Mouse (Mus musculus) kidney, adult 2 months (tissue): ENCODE results near the gene Ncor2. TPM values are rescaled to one million over a fixed set of nuclear protein-coding genes. Genes with fewer than 3 reads are reported as not detected.
"Not testable (repeated sequence)": the region's sequence is repeated elsewhere in the genome, so short reads cannot be mapped to it uniquely, and the experiment has no call there.

Source experiments
- DNase-seq: peaks from one replicate; pipeline ENCODE4 v3.0.0; 2021
- H3K27ac ChIP-seq: fragments of 200-500 bp; 2 replicates; pipeline ENCODE4 v1.5.1; 2012; ENCODE audit warnings: low read depth, low read length, control low read depth, inconsistent platforms; ENCODE audit not compliant: insufficient read depth
- H3K27me3 ChIP-seq: fragments of 200-500 bp; replicated peaks from 2 replicates; pipeline ENCODE4 v1.6.1; 2012; ENCODE audit warnings: mild to moderate bottlenecking, moderate library complexity, low read length, inconsistent platforms; ENCODE audit not compliant: control insufficient read depth, insufficient read depth
- H3K36me3 ChIP-seq: fragments of 200-500 bp; 2 replicates; pipeline ENCODE4 v1.6.1; 2012; ENCODE audit warnings: mild to moderate bottlenecking, moderate library complexity, low read length, inconsistent platforms; ENCODE audit not compliant: control insufficient read depth, insufficient read depth
- H3K4me1 ChIP-seq: fragments of 200-500 bp; 2 replicates; pipeline ENCODE4 v1.6.1; 2011; ENCODE audit warnings: low read length; ENCODE audit not compliant: control insufficient read depth, insufficient read depth
- H3K4me3 ChIP-seq: fragments of 200-500 bp; 2 replicates; pipeline ENCODE4 v1.5.1; 2011; ENCODE audit warnings: mild to moderate bottlenecking, low read depth, low read length, control low read depth; ENCODE audit not compliant: insufficient read depth
- CTCF ChIP-seq: fragments of 200-500 bp; conservative IDR thresholded peaks from 2 replicates; pipeline ENCODE4 v1.5.1; 2011; ENCODE audit warnings: low read depth, mild to moderate bottlenecking, control low read depth, low read length, moderate library complexity, mixed read lengths; ENCODE audit not compliant: insufficient read depth, insufficient read length
- POLR2A ChIP-seq: fragments of 200-500 bp; IDR thresholded peaks from one replicate; pipeline ENCODE4 v1.6.1; 2011; ENCODE audit warnings: low read depth, low read length, control low read depth
- WGBS: fragments of 180-500 bp; shearing (Covaris S2); methylation state at CpG from one replicate; pipeline ENCODE4 v1.1.7; 2018; 5-methylcytosine and 5-hydroxymethylcytosine counted together
- polyA plus RNA-seq: library from polyadenylated mRNA; depleted of rRNA; stranded (reverse); fragments of >200 nt; gene quantifications from 2 replicates; pipeline ENCODE4 v1.2.3, GENCODE M21; 2012

Gene Ncor2
- polyA plus RNA-seq, 1 experiment, result 38.8 TPM

DNA sequence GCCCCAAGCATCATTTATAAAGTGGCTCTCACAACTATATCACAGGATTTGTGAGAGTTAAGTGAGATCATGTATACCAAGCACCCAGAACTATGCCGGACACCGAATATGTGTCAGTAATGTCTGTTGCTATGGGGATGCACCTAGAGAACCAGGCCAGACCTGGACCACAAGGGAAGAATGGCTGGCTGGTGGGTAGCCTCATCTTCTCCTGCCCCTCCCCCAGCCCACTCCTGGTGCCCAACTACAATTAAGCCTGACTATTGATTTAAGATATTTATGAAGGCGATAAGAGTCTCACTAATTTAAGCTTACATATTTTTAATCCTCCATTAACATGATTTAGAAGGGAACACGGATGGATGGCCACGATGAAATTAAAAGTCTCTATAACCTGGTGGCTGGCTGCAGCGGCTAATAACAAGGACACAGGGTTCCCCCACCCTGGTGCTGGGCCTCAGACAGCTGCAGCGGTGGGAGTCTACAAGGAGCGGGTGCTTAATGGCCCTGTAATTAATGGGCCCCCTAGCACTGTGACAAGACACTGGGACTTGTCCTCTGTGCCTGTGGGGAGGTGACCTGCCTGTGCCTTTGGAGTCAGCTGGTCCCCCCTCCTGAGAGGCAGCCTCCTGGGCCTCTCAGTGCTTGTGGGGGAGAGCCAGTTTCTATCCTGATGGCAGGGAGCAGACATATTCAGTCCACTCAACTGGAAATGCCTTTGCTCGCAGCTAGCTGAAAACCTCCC is 38.6 kb upstream of the Ncor2 start:
- no peak for DNase-seq
- Histone ChIP-seq H3K27me3 (no peaks in the 10 kb centered on the region), H3K36me3 (no peaks in the 10 kb centered on the region), H3K27ac (no peak overlapping the region), H3K4me1 (peaks cover 8% of the 10 kb centered on the region), H3K4me3 (no peak overlapping the region)
- TF ChIP-seq CTCF (no peak), POLR2A (no peak)
- WGBS, result 78% methylated on average over 9 of the region's 9 CpGs

DNA sequence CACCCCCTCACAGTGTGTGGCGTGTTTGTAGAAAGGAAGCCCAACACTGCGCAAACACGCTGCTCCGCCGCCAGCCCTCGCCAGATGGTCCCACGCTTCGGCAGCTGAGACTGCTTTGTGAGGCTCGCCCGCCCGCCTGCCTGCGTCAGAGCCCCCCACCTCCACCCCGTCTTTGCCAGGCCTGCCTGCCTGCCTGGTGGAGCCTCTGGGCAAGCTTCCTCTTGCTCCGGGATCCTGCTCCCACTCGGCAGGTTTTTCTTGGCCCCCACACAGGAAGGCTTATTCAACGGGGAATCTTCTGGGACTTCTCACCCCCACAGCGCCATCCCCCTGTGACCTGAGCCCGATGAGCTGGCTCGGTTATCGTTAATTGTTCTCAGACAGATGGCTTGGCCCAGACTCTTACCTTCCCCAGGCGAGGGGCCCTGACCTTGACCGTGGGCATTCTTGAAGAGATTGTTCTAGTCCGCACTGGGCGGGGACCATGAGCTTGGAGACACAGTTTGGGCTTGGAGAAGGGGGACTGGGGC is 37.0 kb upstream of the Ncor2 start:
- TF ChIP-seq CTCF, result no peak
- TF ChIP-seq POLR2A, result no peak
- H3K4me3 ChIP-seq, result no peak overlapping the region

DNA sequence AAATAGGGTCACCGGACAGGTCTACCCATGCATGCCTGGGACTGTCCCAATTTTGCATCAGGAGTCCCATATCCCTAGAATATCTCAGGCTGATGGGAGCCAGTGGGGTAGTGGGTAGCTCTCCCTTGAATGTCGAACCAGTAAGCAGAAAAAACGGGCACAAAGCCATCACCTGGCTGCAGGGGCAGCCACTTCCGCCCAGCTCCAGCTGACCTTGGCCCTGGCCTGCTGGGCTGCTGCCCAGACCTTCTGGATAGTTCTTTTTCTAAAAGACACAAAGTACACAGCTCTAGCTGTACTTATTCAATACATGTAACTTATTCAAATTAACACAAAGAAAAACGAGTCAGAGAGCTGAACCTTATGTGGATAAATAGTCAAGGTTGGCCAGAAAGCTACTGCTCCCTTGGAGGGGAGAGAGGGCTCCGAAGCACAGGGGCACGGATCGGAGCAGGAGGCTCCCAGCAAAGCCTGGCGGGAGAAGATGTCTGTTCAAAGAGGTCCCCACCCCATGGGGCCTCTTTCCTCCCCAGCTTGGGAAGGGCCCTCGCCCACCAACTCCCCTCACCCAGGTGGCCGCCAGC is 36.4 kb upstream of the Ncor2 start:
- TF ChIP-seq POLR2A (no peak), CTCF (no peak)
- Histone ChIP-seq H3K27me3 (no peaks in the 10 kb centered on the region), H3K4me3 (no peak overlapping the region), H3K4me1 (peaks cover 8% of the 10 kb centered on the region), H3K36me3 (no peaks in the 10 kb centered on the region), H3K27ac (0 out of 2 replicates have a peak overlapping the region, but pooled peaks have one; percentile 39)
- DNase-seq, result peak; percentile 93
- 26% methylated on average over 11 of the region's 11 CpGs for WGBS

More for the DNA sequence above, 37.0 kb upstream of the Ncor2 start:
- Histone ChIP-seq H3K36me3 (no peaks in the 10 kb centered on the region), H3K27ac (0 out of 2 replicates have a peak overlapping the region, but pooled peaks have one; percentile 39), H3K4me1 (peaks cover 8% of the 10 kb centered on the region), H3K27me3 (no peaks in the 10 kb centered on the region)
- peak; percentile 13 for DNase-seq
- 20% methylated on average over 24 of the region's 24 CpGs for WGBS

DNA sequence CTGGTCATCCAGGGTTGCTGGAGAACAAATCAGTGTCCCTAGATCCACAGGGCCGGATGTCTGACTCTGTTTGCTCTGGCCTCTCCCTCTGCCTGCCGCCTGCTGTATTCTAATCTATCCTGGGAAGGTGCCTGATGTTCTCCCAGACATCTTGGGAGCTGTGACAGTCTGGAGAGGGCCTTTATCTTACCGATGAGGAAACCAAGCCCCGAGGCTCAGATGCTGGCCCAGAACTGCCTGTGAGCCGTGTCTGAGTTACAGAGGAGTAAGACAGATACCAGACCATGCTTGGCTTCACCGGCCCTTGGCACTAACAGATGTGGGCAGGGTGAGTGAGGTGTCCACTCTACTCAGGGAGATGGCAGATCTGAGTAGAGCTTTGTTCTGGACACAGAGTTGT is 35.0 kb upstream of the Ncor2 start:
- TF ChIP-seq CTCF, result no peak
- no peak for TF ChIP-seq POLR2A
- no peak for DNase-seq
- H3K27ac ChIP-seq, result no peak overlapping the region
- WGBS, result 92% methylated on average over 6 of the region's 6 CpGs
- H3K4me3 ChIP-seq, result no peak overlapping the region
- H3K4me1 ChIP-seq, result peaks cover 8% of the 10 kb centered on the region
- H3K36me3 ChIP-seq, result no peaks in the 10 kb centered on the region
- H3K27me3 ChIP-seq, result no peaks in the 10 kb centered on the region

GRCm38 (mm10) chr5:125204910-125205309 is 25.9 kb upstream of the Ncor2 start:
- H3K27me3 ChIP-seq, H3K27ac ChIP-seq, DNase-seq, H3K4me3 ChIP-seq, H3K36me3 ChIP-seq, H3K4me1 ChIP-seq: not testable (repeated sequence)
- WGBS, result 87% methylated on average over 3 of the region's 3 CpGs
- TF ChIP-seq CTCF, result 0 out of 2 replicates have a peak, but pooled peaks have one; percentile 18

- no peak for TF ChIP-seq CTCF
- no peak for TF ChIP-seq POLR2A
- DNase-seq, result no peak
- no peak overlapping the region for H3K27ac ChIP-seq
These were observed 25.3 kb upstream of the Ncor2 start for GRCm38 (mm10) chr5:125204199-125204815.

DNA sequence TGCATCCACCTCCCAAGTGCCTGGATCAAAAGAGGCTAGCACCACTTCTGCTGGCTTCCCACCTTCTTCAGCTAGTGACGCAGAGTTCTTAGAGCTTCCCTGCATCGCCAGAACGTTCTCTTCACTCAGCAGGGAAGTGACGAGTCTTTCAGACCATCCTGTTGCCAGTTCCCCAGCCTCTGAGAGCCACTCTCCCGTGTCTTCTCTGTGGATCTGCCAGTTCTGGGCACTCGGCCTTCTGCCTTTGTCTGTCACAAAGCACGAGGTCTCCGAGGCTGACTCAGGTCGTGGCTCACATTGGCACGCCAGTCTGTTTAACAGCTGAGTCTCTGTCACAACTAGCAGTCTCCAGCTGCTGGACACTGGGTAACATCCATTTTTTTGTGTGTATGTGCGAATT is 24.7 kb upstream of the Ncor2 start:
- H3K4me3 ChIP-seq, result no peak overlapping the region
- 72% methylated on average over 11 of the region's 11 CpGs for WGBS
- no peaks in the 10 kb centered on the region for H3K36me3 ChIP-seq
- H3K4me1 ChIP-seq, result no peaks in the 10 kb centered on the region
- DNase-seq, result no peak
- TF ChIP-seq CTCF, result no peak
- no peak for TF ChIP-seq POLR2A
- H3K27ac ChIP-seq, result no peak overlapping the region
- no peaks in the 10 kb centered on the region for H3K27me3 ChIP-seq

More at GRCm38 (mm10) chr5:125204199-125204815, 25.3 kb upstream of the Ncor2 start:
- H3K27me3 ChIP-seq, result no peaks in the 10 kb centered on the region
- no peak overlapping the region for H3K4me3 ChIP-seq
- no peaks in the 10 kb centered on the region for H3K4me1 ChIP-seq
- no peaks in the 10 kb centered on the region for H3K36me3 ChIP-seq
- 74% methylated on average over 11 of the region's 11 CpGs for WGBS
